Mouse (Mus musculus) spleen, postnatal 0 days (tissue): Measurements from ENCODE around the gene Egf. TPM values are rescaled to one million over a fixed set of nuclear protein-coding genes. Genes with fewer than 3 reads are reported as not detected.

ENCODE experiments used
- polyA plus RNA-seq: library from polyadenylated mRNA; unstranded; fragments of >200 nt; fragmentation: Nextera tagmentation; extraction: Ambion mirVana; gene quantifications from 2 replicates; pipeline ENCODE4 v1.2.1, GENCODE M21; 2015

Gene Egf
- polyA plus RNA-seq, result 0.69 and 1.1 TPM in 2 replicates

DNA sequence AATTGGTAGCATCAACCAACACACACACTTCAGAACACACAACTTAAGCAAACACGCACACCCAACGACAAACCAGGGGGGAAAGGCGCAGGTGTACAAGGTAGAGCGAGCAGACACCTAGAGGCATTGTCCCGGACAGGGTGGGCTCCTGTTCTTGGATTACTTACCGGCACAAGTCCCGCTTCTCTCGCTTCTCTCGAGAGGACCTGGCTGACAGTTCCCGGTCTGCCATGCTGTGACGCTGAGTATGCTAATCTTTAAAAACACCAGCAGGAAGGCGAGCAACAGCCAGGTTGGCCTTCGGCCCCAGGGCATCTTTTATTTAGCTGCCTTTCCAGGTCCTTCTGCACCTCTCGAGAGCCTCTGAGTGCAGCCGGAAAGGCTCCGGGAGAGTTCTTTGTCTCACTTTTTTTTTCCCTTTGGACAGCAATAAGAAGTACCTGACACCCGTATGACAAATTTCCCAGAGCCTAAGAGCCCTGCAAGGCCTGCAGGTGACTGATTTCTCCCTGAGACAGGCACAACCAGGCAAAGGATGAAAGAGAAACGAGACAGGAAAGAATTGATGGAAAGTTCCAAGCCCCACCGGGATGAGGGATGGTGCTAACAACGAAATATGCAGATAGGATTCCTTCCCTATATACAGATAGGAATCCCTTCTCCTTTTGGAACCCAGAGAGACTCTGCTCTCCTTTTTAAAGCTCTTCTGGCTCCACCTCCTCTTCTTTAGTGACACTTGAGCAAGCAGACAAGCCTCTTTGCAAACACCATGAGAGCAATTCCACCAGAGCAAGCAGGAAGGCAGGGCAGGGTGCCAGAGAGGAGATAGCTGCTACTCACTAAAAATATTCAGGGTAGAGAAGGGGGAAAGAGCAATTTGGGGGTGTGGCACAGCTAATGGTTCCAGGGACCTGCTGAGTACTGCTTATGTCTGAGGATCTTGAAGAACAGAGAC lies at the start of gene Egf:
Gene Egf (minus strand): TSS at position 667 of the 955 bp plus-strand sequence.

GRCm38 (mm10) chr3:129803765-129804164 lies 48.6 kb upstream of the Egf start, which contains the start of gene Lrit3:
Gene Lrit3 (minus strand): TSS chr3:129804030.

Other genes starting within 250 kb of the Egf start
- 3.6 and 4.3 TPM in 2 replicates for gene Elovl6, start 223.0 kb downstream of the Egf start, polyA plus RNA-seq
- not detected in 2 replicates for gene Lrit3, start 48.7 kb upstream of the Egf start, polyA plus RNA-seq
- gene Rrh, start 67.3 kb upstream of the Egf start, polyA plus RNA-seq, result 0.07 TPM in 1 of 2 replicates, not detected in the other
- gene Gar1, start 76.1 kb upstream of the Egf start, polyA plus RNA-seq, result 60.9 and 66.2 TPM in 2 replicates
- 0.45 and 0.46 TPM in 2 replicates for gene Cfi, start 80.6 kb upstream of the Egf start, polyA plus RNA-seq
- gene Pla2g12a, start 123.3 kb upstream of the Egf start, polyA plus RNA-seq, result 112 and 123 TPM in 2 replicates
- 34.7 and 38.4 TPM in 2 replicates for gene Casp6, start 146.1 kb upstream of the Egf start, polyA plus RNA-seq
- 38.6 and 42.2 TPM in 2 replicates for gene Mcub, start 214.9 kb upstream of the Egf start, polyA plus RNA-seq